Mouse (Mus musculus) embryonic facial prominence, embryonic 13.5 days (tissue): ENCODE measurements around the gene Crybb1. TPM values are rescaled to one million over a fixed set of nuclear protein-coding genes. Genes with fewer than 3 reads are reported as not detected.

Experiments
- ATAC-seq: fragments of 200-750 bp; cut with Nextera tagmentation; 2 replicates; pipeline ENCODE4 v1.8.0; 2017; ENCODE audit warnings: low read depth; ENCODE audit not compliant: insufficient number of reproducible peaks, insufficient read depth, low FRiP score, low TSS enrichment
- H3K27ac ChIP-seq: fragments of 300-500 bp; sonication (generic); 2 replicates; pipeline ENCODE4 v1.5.1; 2015; ENCODE audit warnings: moderate library complexity, mild to moderate bottlenecking, inconsistent platforms
- H3K27me3 ChIP-seq: fragments of 300-500 bp; sonication (generic); 2 replicates; pipeline ENCODE4 v1.6.1; 2015; ENCODE audit warnings: mild to moderate bottlenecking, inconsistent platforms
- H3K36me3 ChIP-seq: fragments of 300-500 bp; sonication (generic); 2 replicates; pipeline ENCODE4 v1.6.1; 2015; ENCODE audit warnings: mild to moderate bottlenecking, inconsistent platforms
- H3K4me1 ChIP-seq: fragments of 300-500 bp; sonication (generic); 2 replicates; pipeline ENCODE4 v1.6.1; 2015; ENCODE audit warnings: inconsistent platforms
- H3K4me2 ChIP-seq: fragments of 300-500 bp; sonication (generic); 2 replicates; pipeline ENCODE4 v1.6.1; 2015; ENCODE audit warnings: moderate library complexity, mild to moderate bottlenecking, inconsistent platforms
- H3K4me3 ChIP-seq: fragments of 300-500 bp; sonication (generic); 2 replicates; pipeline ENCODE4 v1.5.1; 2015; ENCODE audit warnings: mild to moderate bottlenecking, inconsistent platforms
- H3K9ac ChIP-seq: fragments of 300-500 bp; sonication (generic); 2 replicates; pipeline ENCODE4 v1.6.1; 2015; ENCODE audit warnings: mild to moderate bottlenecking, inconsistent platforms
- H3K9me3 ChIP-seq: fragments of 300-500 bp; sonication (generic); 2 replicates; pipeline ENCODE4 v1.6.1; 2016; ENCODE audit warnings: inconsistent platforms
- WGBS: fragments of 180-500 bp; shearing (Covaris S2); methylation state at CpG from one replicate; pipeline ENCODE4 v1.1.7; 2015; ENCODE audit warnings: mixed read lengths; 5-methylcytosine and 5-hydroxymethylcytosine counted together
- polyA plus RNA-seq: library from polyadenylated mRNA; unstranded; fragments of >200 nt; fragmentation: Nextera tagmentation; extraction: Ambion mirVana; gene quantifications from 2 replicates; pipeline ENCODE4 v1.2.1, GENCODE M21; 2015

The Crybb1 gene
- polyA plus RNA-seq, 1 experiment from 2014 or later = 1.3 TPM

- Histone ChIP-seq H3K36me3 (no peaks in the 10 kb centered on the region), H3K4me2 (no peak overlapping the region), H3K27ac (no peak overlapping the region), H3K4me3 (no peak overlapping the region), H3K9ac (no peak overlapping the region), H3K27me3 (no peaks in the 10 kb centered on the region), H3K9me3 (no peaks in the 10 kb centered on the region), H3K4me1 (peaks cover 43% of the 10 kb centered on the region)
- ATAC-seq = no peak
- WGBS = 85% methylated on average over 16 of the region's 16 CpGs
These were observed 34.4 kb downstream of the Crybb1 start for GRCm38 (mm10) chr5:112289819-112290535.

GRCm38 (mm10) chr5:112290536-112290880 lies 34.9 kb downstream of the Crybb1 start:
- Histone ChIP-seq H3K4me3 (no peak overlapping the region), H3K36me3 (no peaks in the 10 kb centered on the region), H3K9ac (no peak overlapping the region), H3K27ac (no peak overlapping the region), H3K9me3 (no peaks in the 10 kb centered on the region), H3K4me1 (peaks cover 48% of the 10 kb centered on the region), H3K4me2 (no peak overlapping the region), H3K27me3 (no peaks in the 10 kb centered on the region)
- ATAC-seq = no peak
- WGBS = 92% methylated on average over 8 of the region's 8 CpGs

- Histone ChIP-seq H3K4me3 (no peak overlapping the region), H3K9ac (no peak overlapping the region), H3K4me1 (peaks cover 44% of the 10 kb centered on the region), H3K9me3 (no peaks in the 10 kb centered on the region), H3K36me3 (no peaks in the 10 kb centered on the region), H3K27me3 (no peaks in the 10 kb centered on the region), H3K27ac (0 out of 2 replicates have a peak overlapping the region, but pooled peaks have one; percentile 1), H3K4me2 (no peak overlapping the region)
- 83% methylated on average over 5 of the region's 5 CpGs for WGBS
- no peak for ATAC-seq
These were observed 36.3 kb downstream of the Crybb1 start for GRCm38 (mm10) chr5:112291866-112292265.

- Histone ChIP-seq H3K9me3 (no peaks in the 10 kb centered on the region), H3K9ac (no peak overlapping the region), H3K27me3 (no peaks in the 10 kb centered on the region), H3K4me3 (no peak overlapping the region), H3K27ac (peak overlapping the region; percentile 1; the same call in 1 of the 2 replicates), H3K36me3 (no peaks in the 10 kb centered on the region), H3K4me2 (no peak overlapping the region), H3K4me1 (peaks cover 46% of the 10 kb centered on the region)
- 69% methylated on average over 17 of the region's 17 CpGs for WGBS
- ATAC-seq = no peak
These were observed 36.8 kb downstream of the Crybb1 start for GRCm38 (mm10) chr5:112292343-112292980.

- H3K4me2 ChIP-seq = no peak overlapping the region
- H3K27ac ChIP-seq = no peak overlapping the region
- no peak overlapping the region for H3K9ac ChIP-seq
- ATAC-seq = no peak
- peaks cover 39% of the 10 kb centered on the region for H3K4me1 ChIP-seq
- no peak overlapping the region for H3K4me3 ChIP-seq
- H3K27me3 ChIP-seq = no peaks in the 10 kb centered on the region
- no peaks in the 10 kb centered on the region for H3K9me3 ChIP-seq
- no peaks in the 10 kb centered on the region for H3K36me3 ChIP-seq
- 76% methylated on average over 2 of the region's 2 CpGs for WGBS
These were observed 38.2 kb downstream of the Crybb1 start for GRCm38 (mm10) chr5:112293800-112294199.

- H3K9ac ChIP-seq = no peak overlapping the region
- no peaks in the 10 kb centered on the region for H3K27me3 ChIP-seq
- no peaks in the 10 kb centered on the region for H3K9me3 ChIP-seq
- no peak overlapping the region for H3K4me2 ChIP-seq
- 60% methylated on average over 4 of the region's 4 CpGs for WGBS
- no peaks in the 10 kb centered on the region for H3K36me3 ChIP-seq
- H3K4me3 ChIP-seq = no peak overlapping the region
- peaks cover 35% of the 10 kb centered on the region for H3K4me1 ChIP-seq
- no peak for ATAC-seq
- no peak overlapping the region for H3K27ac ChIP-seq
These were observed 39.1 kb downstream of the Crybb1 start for GRCm38 (mm10) chr5:112294696-112295095.

GRCm38 (mm10) chr5:112295162-112295561 lies 39.5 kb downstream of the Crybb1 start:
- Histone ChIP-seq H3K4me2 (no peak overlapping the region), H3K36me3 (no peaks in the 10 kb centered on the region), H3K4me3 (no peak overlapping the region), H3K27ac (no peak overlapping the region), H3K27me3 (no peaks in the 10 kb centered on the region), H3K4me1 (peaks cover 35% of the 10 kb centered on the region), H3K9me3 (no peaks in the 10 kb centered on the region), H3K9ac (no peak overlapping the region)
- no peak for ATAC-seq
- 42% methylated on average over 8 of the region's 8 CpGs for WGBS

GRCm38 (mm10) chr5:112295564-112295963 lies 39.9 kb downstream of the Crybb1 start:
- no peak overlapping the region for H3K27ac ChIP-seq
- no peak for ATAC-seq
- no peaks in the 10 kb centered on the region for H3K36me3 ChIP-seq
- H3K9me3 ChIP-seq = no peaks in the 10 kb centered on the region
- no peak overlapping the region for H3K4me3 ChIP-seq
- no peak overlapping the region for H3K4me2 ChIP-seq
- WGBS = 63% methylated on average over 8 of the region's 8 CpGs
- peaks cover 35% of the 10 kb centered on the region for H3K4me1 ChIP-seq
- H3K9ac ChIP-seq = no peak overlapping the region
- no peaks in the 10 kb centered on the region for H3K27me3 ChIP-seq

GRCm38 (mm10) chr5:112296404-112297181 lies 41.0 kb downstream of the Crybb1 start:
- no peak for ATAC-seq
- WGBS = 74% methylated on average over 6 of the region's 6 CpGs

GRCm38 (mm10) chr5:112297257-112297656 lies 41.6 kb downstream of the Crybb1 start:
- no peaks in the 10 kb centered on the region for H3K9me3 ChIP-seq
- 63% methylated on average over 2 of the region's 2 CpGs for WGBS
- no peaks in the 10 kb centered on the region for H3K27me3 ChIP-seq
- no peak overlapping the region for H3K9ac ChIP-seq
- H3K27ac ChIP-seq = no peak overlapping the region; the same call in 1 of the 2 replicates
- peaks cover 1% of the 10 kb centered on the region; the same call in 1 of the 2 replicates for H3K36me3 ChIP-seq
- peaks cover 30% of the 10 kb centered on the region for H3K4me1 ChIP-seq
- no peak for ATAC-seq
- no peak overlapping the region for H3K4me2 ChIP-seq
- no peak overlapping the region for H3K4me3 ChIP-seq

More at GRCm38 (mm10) chr5:112296404-112297181, 41.0 kb downstream of the Crybb1 start:
- Histone ChIP-seq H3K36me3 (no peaks in the 10 kb centered on the region), H3K4me3 (no peak overlapping the region), H3K4me2 (no peak overlapping the region), H3K27ac (no peak overlapping the region; the same call in 1 of the 2 replicates), H3K27me3 (no peaks in the 10 kb centered on the region), H3K4me1 (peaks cover 35% of the 10 kb centered on the region), H3K9me3 (no peaks in the 10 kb centered on the region), H3K9ac (0 out of 2 replicates have a peak overlapping the region, but pooled peaks have one; percentile 3)

- H3K27ac ChIP-seq = no peak overlapping the region
These were observed 42.8 kb downstream of the Crybb1 start for GRCm38 (mm10) chr5:112298226-112298988.

More at GRCm38 (mm10) chr5:112298226-112298988, 42.8 kb downstream of the Crybb1 start:
- WGBS = 85% methylated on average over 12 of the region's 12 CpGs
- H3K36me3 ChIP-seq = peaks cover 3% of the 10 kb centered on the region; the same call in 1 of the 2 replicates
- no peak overlapping the region for H3K9ac ChIP-seq
- no peaks in the 10 kb centered on the region for H3K9me3 ChIP-seq
- peaks cover 20% of the 10 kb centered on the region for H3K4me1 ChIP-seq
- no peaks in the 10 kb centered on the region for H3K27me3 ChIP-seq
- H3K4me2 ChIP-seq = no peak overlapping the region
- no peak for ATAC-seq
- no peak overlapping the region for H3K4me3 ChIP-seq
